Mouse (Mus musculus) heart, postnatal 0 days (tissue): ENCODE results near the gene Tarsl2. TPM values are rescaled to one million over a fixed set of nuclear protein-coding genes. Genes with fewer than 3 reads are reported as not detected.
A peak's percentile ranks its signal among the peaks of the same experiment; 100 is the strongest.

Experiments
- ATAC-seq: fragments of 200-750 bp; cut with Nextera tagmentation; 2 replicates; pipeline ENCODE4 v1.8.0; 2017; ENCODE audit warnings: low read depth, moderate number of reproducible peaks, moderate library complexity; ENCODE audit not compliant: insufficient read depth
- DNase-seq: peaks from one replicate; pipeline ENCODE4 v3.0.0-alpha.2; 2016; ENCODE audit warnings: low spot score
- H3K27ac ChIP-seq: fragments of 300-500 bp; sonication (generic); 2 replicates; pipeline ENCODE4 v1.5.1; 2014; ENCODE audit warnings: low read depth, mild to moderate bottlenecking
- H3K27me3 ChIP-seq: fragments of 300-500 bp; sonication (generic); 2 replicates; pipeline ENCODE4 v1.6.1; 2014; ENCODE audit warnings: low read length, mixed read lengths; ENCODE audit not compliant: control insufficient read depth, insufficient read depth
- H3K36me3 ChIP-seq: fragments of 300-500 bp; sonication (generic); replicated peaks from 2 replicates; pipeline ENCODE4 v1.6.1; 2014; ENCODE audit warnings: low read length, mixed read lengths; ENCODE audit not compliant: control insufficient read depth, insufficient read depth
- H3K4me1 ChIP-seq: fragments of 300-500 bp; sonication (generic); 2 replicates; pipeline ENCODE4 v1.6.1; 2014; ENCODE audit warnings: antibody characterized with exemption; ENCODE audit not compliant: control insufficient read depth, insufficient read depth
- H3K4me2 ChIP-seq: fragments of 300-500 bp; sonication (generic); 2 replicates; pipeline ENCODE4 v1.6.1; 2014; ENCODE audit warnings: low read depth, mild to moderate bottlenecking, low read length, moderate library complexity
- H3K4me3 ChIP-seq: fragments of 300-500 bp; sonication (generic); 2 replicates; pipeline ENCODE4 v1.5.1; 2014; ENCODE audit warnings: low read depth, low read length
- H3K9ac ChIP-seq: fragments of 300-500 bp; sonication (generic); replicated peaks from 2 replicates; pipeline ENCODE4 v1.6.1; 2014; ENCODE audit warnings: low read depth, low read length, mixed read lengths
- H3K9me3 ChIP-seq: fragments of 300-500 bp; sonication (generic); replicated peaks from 2 replicates; pipeline ENCODE4 v1.6.1; 2016; ENCODE audit warnings: low read length; ENCODE audit not compliant: control insufficient read depth
- CTCF ChIP-seq: IDR thresholded peaks from 2 replicates; pipeline ENCODE4 v1.5.1; 2016; ENCODE audit warnings: antibody characterized with exemption, control low read depth, low read depth
- EP300 ChIP-seq: IDR thresholded peaks from 2 replicates; pipeline ENCODE4 v1.6.1; 2016; ENCODE audit warnings: antibody characterized with exemption, low read depth
- WGBS: fragments of 180-500 bp; shearing (Covaris S2); extraction: QIAGEN DNeasy Blood & Tissue Kit; methylation state at CpG from one replicate; pipeline ENCODE4 v1.1.7; 2014; 5-methylcytosine and 5-hydroxymethylcytosine counted together
- polyA plus RNA-seq: library from polyadenylated mRNA; unstranded; fragments of >200 nt; fragmentation: Nextera tagmentation; extraction: Ambion mirVana; gene quantifications from 2 replicates; pipeline ENCODE4 v1.2.1, GENCODE M21; 2015
- total RNA-seq: library from RNA; depleted of rRNA; stranded (reverse); fragments of >200 nt; gene quantifications from 2 replicates; pipeline ENCODE4 v1.2.3, GENCODE M21; 2014; ENCODE audit warnings: low replicate concordance

Tarsl2 gene
- total and polyA plus RNA-seq, 2 experiments from 2014 or later: 15.8 to 17.6 TPM

- no peaks in the 10 kb centered on the region for H3K27me3 ChIP-seq
- no peak for TF ChIP-seq CTCF
- no peak for TF ChIP-seq EP300
- H3K36me3 ChIP-seq: no peaks in the 10 kb centered on the region
- H3K9me3 ChIP-seq: no peaks in the 10 kb centered on the region
- no peak for DNase-seq
- 64% methylated on average over 3 of the region's 3 CpGs for WGBS
- H3K4me2 ChIP-seq: no peak overlapping the region
- ATAC-seq: no peak
- no peak overlapping the region for H3K9ac ChIP-seq
- H3K27ac ChIP-seq: no peak overlapping the region
- H3K4me3 ChIP-seq: no peak overlapping the region
- no peaks in the 10 kb centered on the region for H3K4me1 ChIP-seq
Observed at GRCm38 (mm10) chr7:65611298-65611697, 33.4 kb upstream of the Tarsl2 start.

- Histone ChIP-seq H3K27me3 (no peaks in the 10 kb centered on the region), H3K4me3 (no peak overlapping the region), H3K9ac (no peak overlapping the region), H3K36me3 (no peaks in the 10 kb centered on the region), H3K9me3 (no peaks in the 10 kb centered on the region), H3K4me1 (no peaks in the 10 kb centered on the region), H3K4me2 (no peak overlapping the region), H3K27ac (no peak overlapping the region)
- DNase-seq (no peak), ATAC-seq (no peak)
- 72% methylated on average over 5 of the region's 5 CpGs for WGBS
- TF ChIP-seq CTCF (no peak), EP300 (no peak)
Observed at GRCm38 (mm10) chr7:65613723-65614122, 31.0 kb upstream of the Tarsl2 start.

- 0 out of 2 replicates have a peak, but pooled peaks have one; percentile 9 for TF ChIP-seq CTCF
- TF ChIP-seq EP300: no peak
- no peaks in the 10 kb centered on the region for H3K36me3 ChIP-seq
- no peak overlapping the region for H3K4me2 ChIP-seq
- WGBS: 72% methylated on average over 1 of the region's 1 CpGs
- no peaks in the 10 kb centered on the region for H3K4me1 ChIP-seq
- ATAC-seq: no peak
- no peak overlapping the region for H3K27ac ChIP-seq
- no peak overlapping the region for H3K4me3 ChIP-seq
- H3K27me3 ChIP-seq: no peaks in the 10 kb centered on the region
- H3K9ac ChIP-seq: no peak overlapping the region
- no peaks in the 10 kb centered on the region for H3K9me3 ChIP-seq
- DNase-seq: no peak
Observed at GRCm38 (mm10) chr7:65618751-65619150, 25.9 kb upstream of the Tarsl2 start.

GRCm38 (mm10) chr7:65620746-65621145, 24.0 kb upstream of the Tarsl2 start:
- H3K4me1 ChIP-seq: no peaks in the 10 kb centered on the region
- no peaks in the 10 kb centered on the region for H3K27me3 ChIP-seq
- no peaks in the 10 kb centered on the region for H3K36me3 ChIP-seq
- no peak overlapping the region for H3K4me2 ChIP-seq
- WGBS: 69% methylated on average over 7 of the region's 7 CpGs
- no peak for ATAC-seq
- no peak overlapping the region for H3K27ac ChIP-seq
- TF ChIP-seq CTCF (no peak), EP300 (no peak)
- no peak overlapping the region for H3K9ac ChIP-seq
- H3K9me3 ChIP-seq: no peaks in the 10 kb centered on the region
- no peak for DNase-seq
- H3K4me3 ChIP-seq: no peak overlapping the region

- DNase-seq (no peak), ATAC-seq (no peak)
- H3K27ac ChIP-seq: no peak overlapping the region
- H3K9ac ChIP-seq: no peak overlapping the region
- TF ChIP-seq EP300 (no peak), CTCF (no peak)
- no peaks in the 10 kb centered on the region for H3K4me1 ChIP-seq
- no peak overlapping the region for H3K4me2 ChIP-seq
- no peaks in the 10 kb centered on the region for H3K9me3 ChIP-seq
- 80% methylated on average over 3 of the region's 3 CpGs for WGBS
- no peak overlapping the region for H3K4me3 ChIP-seq
- no peaks in the 10 kb centered on the region for H3K36me3 ChIP-seq
- no peaks in the 10 kb centered on the region for H3K27me3 ChIP-seq
Observed at GRCm38 (mm10) chr7:65623330-65623729, 21.4 kb upstream of the Tarsl2 start.

GRCm38 (mm10) chr7:65625528-65625927, 19.2 kb upstream of the Tarsl2 start:
- Histone ChIP-seq H3K4me1 (no peaks in the 10 kb centered on the region), H3K4me3 (no peak overlapping the region), H3K36me3 (no peaks in the 10 kb centered on the region), H3K9ac (no peak overlapping the region), H3K9me3 (no peaks in the 10 kb centered on the region), H3K27ac (no peak overlapping the region), H3K27me3 (no peaks in the 10 kb centered on the region), H3K4me2 (no peak overlapping the region)
- peak; percentile 42 for TF ChIP-seq CTCF
- no peak for TF ChIP-seq EP300
- no peak for DNase-seq
- 30% methylated on average over 2 of the region's 2 CpGs for WGBS
- ATAC-seq: no peak
